8 mouse cellular contexts compared by ENCODE assay signal in the genomic region with DNA sequence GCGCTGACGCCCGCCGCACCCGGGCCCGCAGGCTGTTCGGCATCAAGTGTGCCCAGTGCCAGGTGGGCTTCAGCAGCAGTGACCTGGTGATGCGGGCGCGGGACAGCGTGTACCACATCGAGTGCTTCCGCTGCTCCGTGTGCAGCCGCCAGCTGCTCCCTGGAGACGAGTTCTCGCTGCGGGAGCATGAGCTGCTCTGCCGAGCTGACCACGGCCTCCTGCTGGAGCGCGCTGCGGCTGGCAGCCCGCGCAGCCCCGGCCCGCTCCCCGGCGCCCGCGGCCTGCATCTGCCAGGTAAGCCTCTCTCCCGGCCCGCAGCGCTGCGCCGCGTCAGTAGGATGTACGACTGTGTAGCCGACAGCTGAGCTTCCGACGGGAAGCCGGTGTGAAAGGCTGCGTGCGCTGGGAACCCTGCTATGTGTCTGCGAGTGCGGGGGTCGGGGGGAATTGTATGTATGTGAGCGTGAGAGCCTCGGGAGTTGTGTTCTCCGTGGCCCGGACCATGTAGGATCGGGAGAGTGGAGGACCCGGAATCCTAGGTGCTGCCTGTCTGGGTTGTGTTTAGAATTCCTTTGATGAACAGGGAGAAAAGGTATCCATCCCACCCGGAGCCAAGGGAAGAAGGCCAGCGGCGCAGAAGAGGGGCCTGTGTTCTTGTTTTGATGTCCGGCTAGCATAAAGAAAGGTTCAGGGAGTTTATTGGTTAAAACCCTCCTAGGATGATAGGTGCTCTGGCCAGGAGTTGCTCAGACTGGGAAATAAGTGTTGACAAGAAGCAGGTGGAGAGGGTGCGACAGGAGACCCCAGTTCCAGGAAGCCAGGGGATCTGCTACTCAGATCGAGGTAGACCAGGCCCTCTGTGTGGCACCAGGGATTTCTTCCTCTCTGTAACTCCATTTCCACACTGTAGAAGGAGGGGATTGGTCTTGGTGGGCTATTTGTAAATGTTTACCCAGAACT. TPM values are rescaled to one million over a fixed set of nuclear protein-coding genes. Genes with fewer than 3 reads are reported as not detected.
DNase-seq lines count a peak whose midpoint lies in the region; ATAC-seq and TF ChIP-seq lines count a peak whose summit lies in the region.

No protein-coding gene starts in this region.

- no peaks in the 10 kb centered on the region for H3K27me3 ChIP-seq in C2C12 (ENCODE audit: control insufficient read depth, insufficient read depth, insufficient read length)
- peaks cover 68% of the 10 kb centered on the region for H3K27me3 ChIP-seq in forebrain, postnatal 0 days (ENCODE audit: insufficient read depth, low read length)

- TF ChIP-seq CTCF in C2C12 (IDR thresholded peaks at IDR 0.05; ENCODE audit: control insufficient read depth, insufficient read depth, insufficient read length): no peak
- TF ChIP-seq CTCF in forebrain, postnatal 0 days (IDR thresholded peaks at IDR 0.05; ENCODE audit: low read depth): no peak

- peak overlapping the region; percentile 35 for H3K4me3 ChIP-seq in C2C12 (ENCODE audit: insufficient read depth, poor library complexity, severe bottlenecking)
- peak overlapping the region; percentile 1; the same call in 1 of the 2 replicates for H3K4me3 ChIP-seq in forebrain, postnatal 0 days (ENCODE audit: low read depth, low read length)

- H3K36me3 ChIP-seq in C2C12 (ENCODE audit: control insufficient read depth, insufficient read depth): no peaks in the 10 kb centered on the region
- no peaks in the 10 kb centered on the region for H3K36me3 ChIP-seq in forebrain, postnatal 0 days (ENCODE audit: insufficient read depth)

- 4% methylated on average over 59 of the region's 59 CpGs for WGBS in forebrain, postnatal 0 days

- no peak overlapping the region for H3K27ac ChIP-seq in forebrain, postnatal 0 days (ENCODE audit: low read depth, low read length)

- no peaks in the 10 kb centered on the region; the same call in 1 of the 2 replicates for H3K4me1 ChIP-seq in forebrain, postnatal 0 days (ENCODE audit: insufficient read depth)

- no peak overlapping the region for H3K4me2 ChIP-seq in forebrain, postnatal 0 days (ENCODE audit: low read depth)

- H3K9ac ChIP-seq in forebrain, postnatal 0 days: no peak overlapping the region

- no peak for ATAC-seq in forebrain, postnatal 0 days

- no peaks in the 10 kb centered on the region for H3K79me2 ChIP-seq in C2C12 (ENCODE audit: control insufficient read depth, insufficient read depth)

- peak; percentile 9 for DNase-seq in adrenal gland, postnatal 14 days
- DNase-seq in adrenal gland, postnatal 10 days: no peak
- peak; percentile 18 for DNase-seq in forebrain, postnatal 0 days
- DNase-seq in kidney, postnatal 10 days: peak; percentile 36
- DNase-seq in neural tube, embryonic 10.5 days (ENCODE audit: extremely low spot score, low spot score): peak; percentile 65
- no peak for DNase-seq in frontal cortex, postnatal 10 days (ENCODE audit: low spot score in 2 of 2)
- no peak for DNase-seq in MN1 (ENCODE audit: low spot score)

- H3K79me3 ChIP-seq in C2C12 (ENCODE audit: low read depth): no peaks in the 10 kb centered on the region

- H3ac ChIP-seq in C2C12 (ENCODE audit: control insufficient read depth, insufficient read length, low read depth): no peak overlapping the region

- no peaks in the 10 kb centered on the region for H3K9me3 ChIP-seq in forebrain, postnatal 0 days (ENCODE audit: low read length)

TF ChIP-seq in C2C12, 6 proteins besides CTCF, POLR2A, EP300 and RAD21:
- no peak for TF ChIP-seq FOSL1 (IDR thresholded peaks at IDR 0.05; ENCODE audit: insufficient read depth, low read length, poor library complexity, severe bottlenecking)

RNA-seq across cellular contexts. Expression of a gene that starts 4.2 kb away (rescaled TPM):
- total RNA-seq in adrenal gland, postnatal 14 days (2021): not detected in 2 replicates
- total RNA-seq in adrenal gland, postnatal 10 days (2021): not detected
- polyA plus RNA-seq in C2C12 (2012; fragmentation: generic; extraction: Trizol): 4.8 TPM
- not detected in 2 replicates for total RNA-seq in forebrain, postnatal 0 days (2014; rRNA removed)
- not detected in 2 replicates for polyA plus RNA-seq in forebrain, postnatal 0 days (2015; fragmentation: Nextera tagmentation; extraction: Ambion mirVana)

RNA-seq across cellular contexts. Expression of a gene that starts 30.6 kb away (rescaled TPM):
- 1,170 and 1,175 TPM in 2 replicates for total RNA-seq in adrenal gland, postnatal 14 days (2021)
- 1,000 to 10,000 TPM; 1,213 to 1,256 TPM for total RNA-seq in adrenal gland, postnatal 10 days (2021)
- polyA plus RNA-seq in C2C12 (2012; fragmentation: generic; extraction: Trizol): 87.7 TPM
- total RNA-seq in forebrain, postnatal 0 days (2014; rRNA removed): 11.2 and 17.9 TPM in 2 replicates
- polyA plus RNA-seq in forebrain, postnatal 0 days (2015; fragmentation: Nextera tagmentation; extraction: Ambion mirVana): 94.2 and 96.0 TPM in 2 replicates

Comparison
In these comparisons a context has a peak if more than half of its experiments do, and no peak if none do; other contexts are left out.
1. DNase-seq: peak in adrenal gland, postnatal 14 days (single experiment), forebrain, postnatal 0 days (single experiment), kidney, postnatal 10 days (single experiment) and neural tube, embryonic 10.5 days (single experiment); none in adrenal gland, postnatal 10 days (single experiment), frontal cortex, postnatal 10 days (0 of 2) and MN1 (single experiment).
2. RNA of a gene that starts 30.6 kb away (total RNA-seq): 1,213 to 1,256 TPM in adrenal gland, postnatal 10 days and 1,170 to 1,175 TPM in adrenal gland, postnatal 14 days; 11.2 to 17.9 TPM in forebrain, postnatal 0 days; every median in the first group is over 10 times any median in the second.